Mouse (Mus musculus): ENCODE measurements around the gene Gm12695. TPM values are rescaled to one million over a fixed set of nuclear protein-coding genes. Genes with fewer than 3 reads are reported as not detected.
A peak's percentile ranks its signal among the peaks of the same experiment; 100 is the strongest.

The Gm12695 gene
- total RNA-seq (2014; rRNA removed) = not detected in 2 replicates
- not detected in 2 replicates for polyA plus RNA-seq (2012; rRNA removed)

DNA sequence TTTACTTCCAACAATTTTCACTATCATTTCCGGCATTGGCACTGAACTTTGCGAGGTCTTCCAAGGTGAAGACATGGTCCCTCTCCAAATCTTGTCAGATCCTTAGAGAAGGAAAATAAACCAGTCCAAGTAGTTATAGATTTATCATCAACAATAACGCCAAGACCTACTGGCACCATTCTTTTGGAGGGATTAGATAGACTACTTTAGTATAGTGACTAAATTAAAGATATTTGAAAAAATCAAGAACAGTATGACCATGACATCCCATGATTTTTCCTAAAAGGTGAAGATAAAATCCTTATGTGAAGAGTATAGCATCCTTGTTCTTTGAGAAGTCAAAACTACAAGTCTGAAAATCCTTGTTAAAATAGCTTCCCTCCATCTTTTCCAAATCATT lies at the start of gene Gm12695:
Gm12695 (minus strand) TSS at position 101 of the 400 bp plus-strand sequence.
- WGBS = 87% methylated on average over 3 of the region's 3 CpGs
- H3K79me2 ChIP-seq (ENCODE audit: control insufficient read depth, insufficient read depth, low read length) = no peaks in the 10 kb centered on the region
- no peak for TF ChIP-seq POLR2A (IDR thresholded peaks at IDR 0.05; ENCODE audit: extremely low read depth, insufficient read depth, low read length)
- TF ChIP-seq CTCF (IDR thresholded peaks at IDR 0.05; ENCODE audit: low read depth, low read length) = no peak
- no peak for DNase-seq (ENCODE audit: extremely low read depth, low read depth, low spot score)
- H3K4me1 ChIP-seq (ENCODE audit: control insufficient read depth, insufficient read depth, low read length) = no peaks in the 10 kb centered on the region
- no peak within 1 kb of the TSS for H3K9ac ChIP-seq (ENCODE audit: low read depth, low read length)
- H3K4me3 ChIP-seq (ENCODE audit: insufficient read depth, low read depth, low read length) = no peak within 1 kb of the TSS
- H3K27me3 ChIP-seq (ENCODE audit: control insufficient read depth, insufficient read depth, low read length) = no peaks in the 10 kb centered on the region; the same call in 1 of the 2 replicates
- H3K36me3 ChIP-seq (ENCODE audit: control insufficient read depth, insufficient read depth, low read length) = no peaks in the 10 kb centered on the region
- no peak within 1 kb of the TSS for H3K27ac ChIP-seq (replicated peaks; ENCODE audit: insufficient read depth, low read depth, low read length)

DNA sequence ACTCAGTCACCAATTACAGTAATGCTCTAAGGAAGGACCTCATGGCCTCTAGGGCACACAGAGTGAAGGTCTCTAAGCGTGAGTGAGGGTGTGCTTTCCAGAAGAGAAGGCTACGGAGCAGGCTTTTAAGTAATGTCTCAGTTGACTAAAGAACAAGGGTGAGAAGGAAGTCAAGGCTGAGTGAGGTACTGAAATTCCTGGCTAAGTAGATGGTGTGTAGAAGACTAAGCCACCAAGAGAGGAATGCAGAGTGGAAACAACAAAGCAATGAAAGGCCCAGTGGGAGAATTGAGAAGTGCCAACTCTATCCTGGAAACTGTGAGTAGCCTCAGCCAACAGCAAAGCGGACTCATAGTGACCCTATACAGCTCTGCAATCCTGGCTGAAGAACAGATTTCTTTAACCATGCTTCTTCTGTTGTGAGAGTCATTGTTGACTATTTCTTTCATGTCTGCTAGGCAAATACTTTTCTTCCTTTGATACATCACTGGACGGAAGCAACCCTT lies 40.6 kb upstream of the Gm12695 start:
- no peak overlapping the region for H3K4me3 ChIP-seq (ENCODE audit: insufficient read depth, low read depth, low read length)
- H3K27ac ChIP-seq (replicated peaks; ENCODE audit: insufficient read depth, low read depth, low read length) = no peak overlapping the region
- H3K79me2 ChIP-seq (ENCODE audit: control insufficient read depth, insufficient read depth, low read length) = no peaks in the 10 kb centered on the region
- H3K4me1 ChIP-seq (ENCODE audit: control insufficient read depth, insufficient read depth, low read length) = no peaks in the 10 kb centered on the region
- TF ChIP-seq CTCF (IDR thresholded peaks at IDR 0.05; ENCODE audit: low read depth, low read length) (no peak), POLR2A (IDR thresholded peaks at IDR 0.05; ENCODE audit: extremely low read depth, insufficient read depth, low read length) (no peak)
- DNase-seq (ENCODE audit: extremely low read depth, low read depth, low spot score) = no peak
- H3K27me3 ChIP-seq (ENCODE audit: control insufficient read depth, insufficient read depth, low read length) = no peaks in the 10 kb centered on the region
- WGBS = 80% methylated on average over 4 of the region's 4 CpGs
- no peaks in the 10 kb centered on the region for H3K36me3 ChIP-seq (ENCODE audit: control insufficient read depth, insufficient read depth, low read length)
- no peak overlapping the region for H3K9ac ChIP-seq (ENCODE audit: low read depth, low read length)

DNA sequence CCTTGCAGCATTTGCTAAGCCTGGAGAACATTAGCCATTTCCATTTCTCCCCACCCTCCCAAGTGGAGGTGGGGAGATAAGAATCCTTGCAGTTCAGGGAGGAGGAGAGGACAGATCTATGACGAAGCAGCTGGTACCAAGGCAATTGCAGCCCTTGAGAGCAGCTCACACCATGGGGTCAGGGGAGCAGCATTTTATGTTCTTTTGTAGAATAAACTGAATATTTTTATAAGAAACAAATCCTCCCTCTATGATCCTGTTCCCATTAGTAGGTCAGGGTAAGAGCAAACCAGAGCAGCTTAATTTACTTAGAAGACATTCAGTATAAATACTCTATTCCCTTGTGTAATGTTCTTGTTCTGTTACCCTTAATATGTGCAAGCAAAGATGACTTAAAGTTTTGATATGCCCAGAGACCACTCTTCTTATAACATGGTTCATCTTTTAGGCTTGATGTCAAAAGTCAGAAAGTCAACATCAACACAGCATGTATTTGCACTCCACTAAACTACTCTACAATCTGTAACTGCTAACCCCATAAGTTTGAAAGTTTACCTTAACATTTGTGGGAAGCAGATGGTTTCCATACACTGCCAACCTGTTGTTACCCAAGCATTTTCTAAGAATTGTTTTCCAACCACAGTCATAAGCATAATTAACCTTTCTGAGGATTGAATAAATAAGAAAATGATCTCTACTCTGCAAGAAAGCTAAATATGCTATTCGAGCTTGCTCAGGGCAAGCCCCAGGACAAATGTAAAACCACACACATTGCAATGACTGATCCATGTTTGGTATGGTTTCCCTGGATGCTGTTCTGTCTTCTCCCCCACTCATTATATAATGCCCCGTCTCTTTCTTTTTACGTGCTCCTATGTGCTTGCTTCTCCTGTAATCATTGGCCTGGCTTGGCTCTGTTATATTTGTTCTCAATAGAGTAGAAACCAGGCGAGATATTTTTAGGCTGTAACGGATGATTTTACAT lies 22.1 kb upstream of the Gm12695 start:
- Histone ChIP-seq H3K27ac (replicated peaks; ENCODE audit: insufficient read depth, low read depth, low read length) (no peak overlapping the region), H3K9ac (ENCODE audit: low read depth, low read length) (no peak overlapping the region), H3K27me3 (ENCODE audit: control insufficient read depth, insufficient read depth, low read length) (no peaks in the 10 kb centered on the region), H3K36me3 (ENCODE audit: control insufficient read depth, insufficient read depth, low read length) (no peaks in the 10 kb centered on the region), H3K4me3 (ENCODE audit: insufficient read depth, low read depth, low read length) (no peak overlapping the region), H3K4me1 (ENCODE audit: control insufficient read depth, insufficient read depth, low read length) (no peaks in the 10 kb centered on the region), H3K79me2 (ENCODE audit: control insufficient read depth, insufficient read depth, low read length) (no peaks in the 10 kb centered on the region)
- TF ChIP-seq CTCF (IDR thresholded peaks at IDR 0.05; ENCODE audit: low read depth, low read length) (no peak), POLR2A (IDR thresholded peaks at IDR 0.05; ENCODE audit: extremely low read depth, insufficient read depth, low read length) (no peak)
- DNase-seq (ENCODE audit: extremely low read depth, low read depth, low spot score) = no peak
- 71% methylated on average over 6 of the region's 6 CpGs for WGBS

DNA sequence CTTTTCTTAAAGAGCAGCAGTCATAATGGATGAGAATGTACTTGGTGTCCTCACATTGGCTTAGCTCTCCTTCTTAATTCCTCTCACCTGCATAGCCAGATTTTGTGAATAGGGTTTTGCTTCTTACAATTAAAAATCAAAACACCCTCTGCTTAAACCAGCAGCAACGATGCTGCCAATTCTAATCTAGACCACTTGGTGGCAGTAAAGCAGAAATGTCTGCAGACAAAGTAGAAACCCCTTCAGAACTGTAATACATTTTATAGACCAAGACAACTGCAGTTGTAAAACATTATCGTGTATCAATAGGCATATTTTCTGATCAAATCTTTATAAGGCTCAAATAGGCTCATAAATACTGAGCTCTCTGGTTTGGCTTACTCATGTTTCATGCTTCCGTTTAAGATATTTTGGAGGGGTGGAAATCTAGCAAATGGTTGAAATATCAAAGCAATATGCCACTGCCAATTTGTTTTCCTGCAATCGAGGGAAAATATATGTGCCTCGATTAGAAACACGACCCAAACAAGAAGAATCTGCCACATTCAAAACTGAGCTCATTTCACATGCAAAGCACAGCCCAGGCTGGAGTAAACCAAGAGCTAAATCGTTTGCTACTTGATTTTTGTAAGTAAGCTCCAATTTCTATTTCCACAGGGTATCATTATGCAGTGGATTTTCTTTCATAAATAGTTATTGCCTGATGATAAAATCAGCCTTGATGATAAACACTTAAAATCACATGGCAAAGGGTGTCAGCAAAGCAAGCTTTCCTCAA lies 14.6 kb upstream of the Gm12695 start:
- no peaks in the 10 kb centered on the region for H3K4me1 ChIP-seq (ENCODE audit: control insufficient read depth, insufficient read depth, low read length)
- WGBS = 44% methylated on average over 7 of the region's 7 CpGs
- H3K4me3 ChIP-seq (ENCODE audit: insufficient read depth, low read depth, low read length) = no peak overlapping the region
- no peaks in the 10 kb centered on the region for H3K36me3 ChIP-seq (ENCODE audit: control insufficient read depth, insufficient read depth, low read length)
- no peak overlapping the region for H3K9ac ChIP-seq (ENCODE audit: low read depth, low read length)
- DNase-seq (ENCODE audit: extremely low read depth, low read depth, low spot score) = peak; percentile 31
- no peak for TF ChIP-seq POLR2A (IDR thresholded peaks at IDR 0.05; ENCODE audit: extremely low read depth, insufficient read depth, low read length)
- 0 out of 2 replicates have a peak, but pooled peaks have one; percentile 9 for TF ChIP-seq CTCF (IDR thresholded peaks at IDR 0.05; ENCODE audit: low read depth, low read length)
- no peaks in the 10 kb centered on the region for H3K27me3 ChIP-seq (ENCODE audit: control insufficient read depth, insufficient read depth, low read length)
- H3K27ac ChIP-seq (replicated peaks; ENCODE audit: insufficient read depth, low read depth, low read length) = no peak overlapping the region
- H3K79me2 ChIP-seq (ENCODE audit: control insufficient read depth, insufficient read depth, low read length) = no peaks in the 10 kb centered on the region

DNA sequence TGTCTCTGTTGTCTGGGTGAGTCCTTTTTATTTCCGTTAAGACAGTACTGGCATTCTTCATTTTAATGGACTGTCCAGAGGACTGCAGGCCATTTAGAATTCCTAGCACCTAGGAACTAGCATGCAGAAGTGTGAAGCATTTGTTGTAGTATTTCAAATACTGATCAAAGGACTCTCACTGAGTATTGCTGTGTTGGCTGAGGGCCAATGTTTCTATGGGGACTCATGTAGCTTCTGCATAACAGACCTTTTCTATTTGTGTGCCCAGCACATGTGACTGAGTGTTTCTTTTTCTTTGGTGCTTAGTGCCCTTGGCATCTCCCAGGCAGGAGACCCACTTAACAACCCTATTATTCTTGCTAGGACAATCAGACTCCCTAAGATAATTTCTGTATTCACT lies 12.6 kb upstream of the Gm12695 start:
- DNase-seq (ENCODE audit: extremely low read depth, low read depth, low spot score) = no peak
- H3K4me1 ChIP-seq (ENCODE audit: control insufficient read depth, insufficient read depth, low read length) = no peaks in the 10 kb centered on the region
- WGBS = 71% methylated on average over 1 of the region's 1 CpGs

More for the DNA sequence above, 12.6 kb upstream of the Gm12695 start:
- TF ChIP-seq POLR2A (IDR thresholded peaks at IDR 0.05; ENCODE audit: extremely low read depth, insufficient read depth, low read length) (no peak), CTCF (IDR thresholded peaks at IDR 0.05; ENCODE audit: low read depth, low read length) (no peak)
- Histone ChIP-seq H3K9ac (ENCODE audit: low read depth, low read length) (no peak overlapping the region), H3K79me2 (ENCODE audit: control insufficient read depth, insufficient read depth, low read length) (no peaks in the 10 kb centered on the region), H3K36me3 (ENCODE audit: control insufficient read depth, insufficient read depth, low read length) (no peaks in the 10 kb centered on the region), H3K4me3 (ENCODE audit: insufficient read depth, low read depth, low read length) (no peak overlapping the region), H3K27me3 (ENCODE audit: control insufficient read depth, insufficient read depth, low read length) (no peaks in the 10 kb centered on the region), H3K27ac (replicated peaks; ENCODE audit: insufficient read depth, low read depth, low read length) (no peak overlapping the region)
